Mouse (Mus musculus) small intestine, adult 2 months (tissue): Measurements from ENCODE around the gene Rell1.

Experiments used
- CTCF ChIP-seq: fragments of 200-500 bp; IDR thresholded peaks from 2 replicates; pipeline ENCODE4 v1.5.1; 2012; ENCODE audit warnings: low read depth, mild to moderate bottlenecking, control low read depth, inconsistent platforms, low read length, moderate library complexity, mixed read lengths; ENCODE audit not compliant: insufficient replicate concordance, insufficient read length; ENCODE audit errors: extremely low read depth
- POLR2A ChIP-seq: fragments of 200-500 bp; IDR thresholded peaks from 2 replicates; pipeline ENCODE4 v1.6.1; 2012; ENCODE audit warnings: low read depth, mild to moderate bottlenecking, control low read depth, inconsistent platforms, low read length, moderate library complexity

- TF ChIP-seq CTCF (no peak), POLR2A (no peak)
Observed at GRCm38 (mm10) chr5:63953401-63954032, 15.2 kb downstream of the Rell1 start.
